Mouse (Mus musculus) B cell, adult 2 months (primary cell): ENCODE results near the gene Lce1c.
A peak's percentile ranks its signal among the peaks of the same experiment; 100 is the strongest.

Experiments used
- DNase-seq, 2 experiments: peaks; one replicate each; pipeline ENCODE4 v3.0.0; 2022

Lce1c gene

DNA sequence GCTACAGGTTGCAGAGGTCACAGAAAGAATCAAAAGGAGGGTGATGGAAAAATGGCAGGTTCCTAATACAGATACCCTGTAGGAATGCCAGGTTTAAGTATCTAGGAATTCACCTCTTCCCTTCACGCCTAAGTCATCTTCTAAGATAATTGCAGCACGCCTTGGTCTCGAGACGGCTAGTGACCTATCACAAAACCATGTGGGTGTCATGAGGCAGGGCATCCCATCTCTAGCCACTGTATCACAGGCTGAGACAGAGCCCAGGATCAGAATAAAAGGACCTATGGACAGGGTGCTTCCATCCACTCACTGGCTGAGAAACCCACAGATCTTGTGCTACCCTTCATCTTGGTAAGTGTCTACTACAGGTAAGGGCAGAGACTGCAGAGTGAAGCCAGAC lies at the start of gene Lce1c:
TSS of gene Lce1c (plus strand) at position 301 of the 400 bp plus-strand sequence.
- DNase-seq, result no peak

DNA sequence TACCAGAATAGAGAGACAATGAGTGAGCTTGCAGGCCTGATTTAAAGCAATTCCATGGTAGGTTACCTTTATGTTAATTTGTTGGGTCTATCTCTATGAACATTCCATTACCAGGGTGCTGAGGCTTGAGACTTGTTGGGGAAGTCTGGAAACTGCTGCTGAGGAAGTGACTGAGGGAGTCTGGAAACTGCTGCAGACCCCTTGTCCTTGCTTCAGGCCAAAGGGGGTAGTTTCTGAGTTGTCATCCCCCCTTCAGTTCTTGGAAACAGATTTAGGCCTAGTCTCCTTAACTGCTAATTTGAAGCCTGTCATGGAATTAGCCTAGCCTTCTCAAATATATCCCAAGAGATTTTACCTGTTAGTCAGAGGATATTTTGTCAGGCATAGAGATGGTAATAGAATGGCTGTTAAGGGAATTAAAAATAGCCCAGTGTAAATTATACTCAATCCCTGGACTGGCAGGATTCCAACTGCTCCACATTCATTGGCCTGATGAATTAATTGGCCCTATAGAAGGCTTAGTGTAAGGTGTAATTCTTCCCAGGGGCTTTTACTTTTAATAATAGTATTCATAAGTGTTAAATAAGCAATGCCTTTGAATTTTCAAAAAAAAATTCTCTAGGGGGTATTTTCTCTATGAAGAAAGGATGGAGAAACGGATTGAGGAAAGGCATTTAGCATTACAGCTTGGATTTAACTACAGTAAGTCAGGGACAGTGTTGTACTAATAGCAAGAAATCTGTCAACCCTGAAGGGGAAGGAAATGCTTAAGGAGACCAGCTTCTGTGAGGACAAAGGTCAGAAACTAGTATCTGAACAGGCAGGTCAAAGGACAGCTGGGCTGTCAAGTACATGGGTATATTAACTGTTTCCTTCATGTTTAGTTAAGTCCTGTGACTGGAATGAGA lies 41.0 kb upstream of the Lce1c start:
- no peak for DNase-seq

DNA sequence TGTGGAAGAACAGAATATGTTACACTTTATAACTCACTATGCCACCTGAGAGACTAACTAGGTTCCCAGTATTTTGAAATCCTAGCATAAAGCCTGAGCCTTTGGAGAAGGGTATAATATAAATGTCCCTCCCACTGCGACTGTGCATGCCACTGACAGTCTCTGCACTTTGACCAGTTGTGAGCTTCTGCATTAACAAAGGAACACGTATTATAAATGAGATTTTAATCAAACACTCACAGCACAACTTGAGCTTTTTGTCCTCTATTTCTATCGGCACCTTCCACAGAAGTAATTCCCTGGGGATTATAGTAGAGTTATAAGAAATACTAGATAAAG lies 40.4 kb upstream of the Lce1c start:
- no peak for DNase-seq

GRCm38 (mm10) chr3:92639854-92640253 lies 39.2 kb upstream of the Lce1c start:
- no peak for DNase-seq

DNA sequence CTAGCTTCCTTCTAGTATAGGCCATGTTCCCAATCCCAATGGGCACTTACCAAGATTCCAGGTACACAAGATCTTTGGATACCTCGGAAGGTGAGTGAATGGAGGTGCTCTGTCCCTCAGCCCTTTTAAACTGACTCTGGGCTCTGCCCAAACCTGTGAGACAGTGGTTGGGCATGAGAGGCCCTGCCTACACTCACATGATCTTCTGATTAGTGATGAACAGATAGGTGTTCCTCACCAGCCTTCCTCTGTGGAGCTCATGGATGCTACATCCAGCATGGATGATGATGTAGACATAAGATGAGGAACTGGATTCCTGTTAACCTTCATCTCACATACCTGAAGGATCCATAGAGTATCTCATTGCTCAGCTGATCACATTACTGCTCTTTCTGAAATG lies 30.8 kb upstream of the Lce1c start, which contains the start of gene Lce1a1:
TSS of gene Lce1a1 (minus strand) at position 101 of the 400 bp plus-strand sequence.
- no peak for DNase-seq

DNA sequence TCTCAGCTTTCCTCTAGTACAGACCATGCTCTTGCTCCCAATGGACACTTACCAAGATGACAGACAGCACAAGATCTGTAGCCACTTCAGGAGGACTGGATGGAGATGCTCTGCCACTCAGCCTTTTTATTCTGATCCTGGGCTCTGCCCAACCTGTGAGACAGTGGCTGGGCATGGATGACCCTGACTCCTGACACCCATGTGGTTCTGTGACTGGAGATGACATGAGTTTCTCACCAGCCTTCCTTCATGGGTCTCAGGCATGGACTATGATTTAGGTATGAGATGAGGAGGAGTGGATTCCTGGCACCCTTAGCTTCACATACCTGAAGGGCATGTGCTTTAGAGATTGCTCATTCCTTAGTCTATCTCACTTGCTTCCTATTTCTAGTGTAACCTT lies 22.2 kb upstream of the Lce1c start, which contains the start of gene Lce1b:
TSS of gene Lce1b (minus strand) at position 101 of the 400 bp plus-strand sequence.
- no peak for DNase-seq

DNA sequence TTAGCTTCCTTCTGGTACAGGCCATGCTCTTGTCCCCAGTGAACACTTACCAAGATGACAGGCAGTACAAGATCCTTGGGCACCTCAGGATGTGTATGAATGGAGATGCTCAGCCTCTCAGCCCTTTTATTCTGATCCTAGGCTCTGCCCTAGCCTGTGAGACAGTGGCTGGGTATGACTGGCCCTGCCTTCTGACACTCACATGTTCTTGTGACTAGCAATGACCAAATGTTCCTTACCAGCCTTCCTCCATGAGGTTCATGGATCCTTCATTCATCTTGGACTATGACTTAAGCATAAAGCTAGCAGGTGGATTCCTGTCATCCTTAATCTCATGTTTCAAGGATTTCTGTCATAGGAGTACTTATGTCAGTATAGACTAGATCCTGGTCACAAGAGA lies 8.8 kb upstream of the Lce1c start, which contains the start of gene Lce1a2:
TSS of gene Lce1a2 (minus strand) at position 101 of the 400 bp plus-strand sequence.
- no peak for DNase-seq

DNA sequence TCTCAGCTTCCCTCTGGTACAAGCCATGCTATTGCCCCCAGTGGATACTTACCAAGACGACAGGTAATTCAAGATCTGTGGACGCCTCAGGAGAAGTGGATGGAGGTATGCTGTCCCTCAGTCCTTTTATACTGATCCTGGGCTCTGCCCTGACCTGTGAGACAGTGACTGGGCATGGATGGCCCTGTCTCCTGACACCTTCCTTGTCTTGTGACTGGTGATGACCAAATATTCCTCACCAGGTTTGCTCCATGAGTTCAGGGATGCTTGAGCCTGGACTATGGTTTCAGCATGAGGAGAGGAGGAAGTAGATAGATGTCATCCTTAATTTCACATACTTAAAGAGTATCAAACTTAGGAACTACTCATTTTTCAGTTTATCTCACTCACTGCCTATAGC lies 8.1 kb downstream of the Lce1c start, which contains the start of gene Lce1d:
TSS of gene Lce1d (minus strand) at position 101 of the 400 bp plus-strand sequence.
- DNase-seq, result no peak

GRCm38 (mm10) chr3:92689154-92689553 lies 10.1 kb downstream of the Lce1c start:
- peak; percentile 44 to 45 for DNase-seq

DNA sequence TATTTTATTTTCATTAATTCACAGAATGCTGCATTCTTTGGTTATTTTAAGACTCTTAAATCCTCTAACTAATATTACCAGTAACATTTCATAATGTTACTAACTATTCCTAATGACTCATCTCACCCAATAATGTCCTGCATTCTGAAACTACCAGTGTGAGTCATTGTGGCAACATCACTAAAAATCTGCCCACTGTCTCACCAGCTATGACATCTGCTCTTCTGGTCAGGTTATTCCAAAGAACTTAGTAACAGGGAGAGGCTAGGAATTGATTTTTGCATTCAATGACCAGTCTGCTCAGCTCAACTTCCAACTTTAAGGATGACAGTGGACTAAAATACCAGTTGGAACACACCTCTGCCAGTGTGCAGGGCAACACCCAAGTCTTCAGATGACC lies 12.6 kb downstream of the Lce1c start:
- no peak for DNase-seq

DNA sequence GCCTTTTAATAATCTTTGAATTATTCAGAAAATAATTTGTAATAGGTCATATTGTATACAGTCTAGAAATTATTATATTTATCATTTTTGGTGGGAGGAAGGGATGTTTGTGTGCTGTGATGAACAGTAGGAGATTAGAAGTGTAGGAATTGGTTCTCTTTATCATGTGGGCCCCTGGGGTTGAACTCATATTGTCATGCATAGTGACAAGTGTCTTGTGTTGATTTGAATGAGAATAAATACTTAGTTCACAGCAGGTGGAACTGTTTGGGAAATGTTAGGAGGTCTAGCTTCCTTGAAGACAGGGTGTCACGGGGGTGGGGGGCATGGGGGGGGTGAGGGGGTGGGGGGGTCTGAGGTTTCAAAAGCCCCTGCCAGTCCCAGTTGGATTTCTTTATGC lies 15.6 kb downstream of the Lce1c start:
- no peak for DNase-seq

DNA sequence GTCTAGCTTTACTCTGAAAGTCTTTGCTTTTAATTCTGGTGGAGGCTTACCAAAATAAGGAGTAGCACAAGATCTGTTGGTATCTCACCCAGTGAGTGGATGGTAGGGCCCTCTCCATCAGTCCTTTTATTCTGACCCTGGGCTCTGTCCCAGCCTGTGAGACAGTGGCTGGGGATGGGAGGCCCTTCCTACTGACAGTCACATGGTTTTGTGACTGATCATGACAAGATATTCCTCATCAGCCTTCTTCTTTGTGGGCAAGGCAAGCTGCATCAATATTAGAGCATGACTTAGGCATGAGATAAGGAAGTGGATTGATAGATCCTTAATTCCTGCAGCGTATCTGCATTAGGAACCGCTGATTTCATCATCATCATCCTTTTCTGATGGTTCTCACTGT lies 29.9 kb downstream of the Lce1c start, which contains the start of gene Lce1e:
TSS of gene Lce1e (minus strand) at position 101 of the 400 bp plus-strand sequence.
- no peak for DNase-seq

GRCm38 (mm10) chr3:92715122-92715521 lies 36.1 kb downstream of the Lce1c start:
- no peak for DNase-seq

DNA sequence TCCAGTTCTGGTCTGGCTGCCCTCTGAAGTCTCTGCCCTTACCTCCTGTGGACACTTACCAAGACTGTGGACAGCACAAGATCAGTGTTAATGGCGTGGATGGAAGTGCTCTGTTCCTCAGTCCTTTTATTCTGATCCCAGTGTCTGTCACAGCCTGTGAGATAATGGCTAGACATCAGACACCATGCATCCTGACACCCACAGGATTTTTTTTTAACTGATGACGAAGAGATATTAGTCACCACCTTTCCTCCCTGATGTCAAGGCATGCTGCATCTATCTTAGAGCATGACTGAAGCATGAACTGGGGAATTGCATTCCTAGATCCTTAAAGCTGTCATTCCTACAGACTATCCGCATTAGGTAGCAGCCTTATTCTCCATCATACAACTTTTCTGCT lies 41.2 kb downstream of the Lce1c start, which contains the start of gene Lce1f:
TSS of gene Lce1f (minus strand) at position 101 of the 400 bp plus-strand sequence.
- DNase-seq, result no peak

- no peak for DNase-seq
These were observed 43.6 kb downstream of the Lce1c start for GRCm38 (mm10) chr3:92722631-92723030.
